Mouse (Mus musculus): ENCODE results near the gene Slfn5. TPM values are rescaled to one million over a fixed set of nuclear protein-coding genes. Genes with fewer than 3 reads are reported as not detected.
"Not testable (repeated sequence)": the region's sequence is repeated elsewhere in the genome, so short reads cannot be mapped to it uniquely, and the experiment has no call there.

The Slfn5 gene
- polyA plus RNA-seq, 1 experiment from 2014 or later: 7.8 TPM

- peak; percentile 41; the same call in 1 of the 2 replicates for ATAC-seq (ENCODE audit: low FRiP score, low TSS enrichment)
- Histone ChIP-seq H3K27ac (ENCODE audit: low read length) (no peak overlapping the region), H3K4me3 (ENCODE audit: low read length) (no peak overlapping the region), H3K36me3 (ENCODE audit: insufficient read depth, low read length) (no peaks in the 10 kb centered on the region), H3K4me1 (ENCODE audit: insufficient read depth, low read length) (no peaks in the 10 kb centered on the region), H3K27me3 (ENCODE audit: insufficient read depth, low read length) (peaks cover 10% of the 10 kb centered on the region), H3K9me3 (ENCODE audit: low read length) (no peaks in the 10 kb centered on the region), H3K4me2 (replicated peaks; ENCODE audit: low read depth, low read length) (peak overlapping the region; percentile 36), H3K9ac (replicated peaks; ENCODE audit: low read length) (no peak overlapping the region)
- 11% methylated on average over 16 of the region's 16 CpGs for WGBS
Observed at GRCm38 (mm10) chr11:82914711-82915352, 36.3 kb upstream of the Slfn5 start.

- no peaks in the 10 kb centered on the region for H3K36me3 ChIP-seq (ENCODE audit: insufficient read depth, low read length)
- no peak overlapping the region for H3K27ac ChIP-seq (ENCODE audit: low read length)
- H3K27me3 ChIP-seq (ENCODE audit: insufficient read depth, low read length): peaks cover 4% of the 10 kb centered on the region; the same call in 1 of the 2 replicates
- H3K9ac ChIP-seq (replicated peaks; ENCODE audit: low read length): no peak overlapping the region
- H3K4me1 ChIP-seq (ENCODE audit: insufficient read depth, low read length): no peaks in the 10 kb centered on the region
- no peak for ATAC-seq (ENCODE audit: low FRiP score, low TSS enrichment)
- no peak overlapping the region for H3K4me3 ChIP-seq (ENCODE audit: low read length)
- 56% methylated on average over 10 of the region's 10 CpGs for WGBS
- H3K9me3 ChIP-seq (ENCODE audit: low read length): no peaks in the 10 kb centered on the region
- H3K4me2 ChIP-seq (replicated peaks; ENCODE audit: low read depth, low read length): no peak overlapping the region
Observed at GRCm38 (mm10) chr11:82920768-82921167, 30.4 kb upstream of the Slfn5 start.

GRCm38 (mm10) chr11:82921691-82922090 lies 29.5 kb upstream of the Slfn5 start:
- WGBS: 64% methylated on average over 4 of the region's 4 CpGs
- H3K27me3 ChIP-seq (ENCODE audit: insufficient read depth, low read length): peaks cover 4% of the 10 kb centered on the region; the same call in 1 of the 2 replicates
- H3K4me1 ChIP-seq (ENCODE audit: insufficient read depth, low read length): no peaks in the 10 kb centered on the region

GRCm38 (mm10) chr11:82923910-82924309 lies 27.2 kb upstream of the Slfn5 start:
- H3K36me3 ChIP-seq (ENCODE audit: insufficient read depth, low read length); H3K9ac ChIP-seq (replicated peaks; ENCODE audit: low read length); H3K9me3 ChIP-seq (ENCODE audit: low read length); H3K4me1 ChIP-seq (ENCODE audit: insufficient read depth, low read length); H3K27ac ChIP-seq (ENCODE audit: low read length); ATAC-seq (ENCODE audit: low FRiP score, low TSS enrichment); H3K4me3 ChIP-seq (ENCODE audit: low read length); H3K4me2 ChIP-seq (replicated peaks; ENCODE audit: low read depth, low read length): not testable (repeated sequence)
- 76% methylated on average over 6 of the region's 6 CpGs for WGBS
- H3K27me3 ChIP-seq (ENCODE audit: insufficient read depth, low read length): peaks cover 18% of the 10 kb centered on the region

More at GRCm38 (mm10) chr11:82921691-82922090, 29.5 kb upstream of the Slfn5 start:
- no peak for ATAC-seq (ENCODE audit: low FRiP score, low TSS enrichment)
- Histone ChIP-seq H3K36me3 (ENCODE audit: insufficient read depth, low read length) (no peaks in the 10 kb centered on the region), H3K4me2 (replicated peaks; ENCODE audit: low read depth, low read length) (no peak overlapping the region), H3K9ac (replicated peaks; ENCODE audit: low read length) (no peak overlapping the region), H3K9me3 (ENCODE audit: low read length) (no peaks in the 10 kb centered on the region), H3K4me3 (ENCODE audit: low read length) (no peak overlapping the region), H3K27ac (ENCODE audit: low read length) (no peak overlapping the region)

- Histone ChIP-seq H3K36me3 (ENCODE audit: insufficient read depth, low read length) (no peaks in the 10 kb centered on the region), H3K27me3 (ENCODE audit: insufficient read depth, low read length) (peaks cover 34% of the 10 kb centered on the region), H3K4me1 (ENCODE audit: insufficient read depth, low read length) (peaks cover 6% of the 10 kb centered on the region), H3K4me2 (replicated peaks; ENCODE audit: low read depth, low read length) (no peak overlapping the region), H3K9ac (replicated peaks; ENCODE audit: low read length) (no peak overlapping the region), H3K4me3 (ENCODE audit: low read length) (no peak overlapping the region), H3K9me3 (ENCODE audit: low read length) (no peaks in the 10 kb centered on the region), H3K27ac (ENCODE audit: low read length) (no peak overlapping the region)
- peak; percentile 54; the same call in 1 of the 2 replicates for ATAC-seq (ENCODE audit: low FRiP score, low TSS enrichment)
- WGBS: 29% methylated on average over 20 of the region's 20 CpGs
Observed at GRCm38 (mm10) chr11:82928897-82929632, 22.1 kb upstream of the Slfn5 start.

GRCm38 (mm10) chr11:82929633-82929950 lies 21.6 kb upstream of the Slfn5 start:
- Histone ChIP-seq H3K9me3 (ENCODE audit: low read length) (no peaks in the 10 kb centered on the region), H3K4me2 (replicated peaks; ENCODE audit: low read depth, low read length) (no peak overlapping the region), H3K27me3 (ENCODE audit: insufficient read depth, low read length) (peaks cover 39% of the 10 kb centered on the region), H3K4me1 (ENCODE audit: insufficient read depth, low read length) (peaks cover 6% of the 10 kb centered on the region), H3K36me3 (ENCODE audit: insufficient read depth, low read length) (no peaks in the 10 kb centered on the region), H3K4me3 (ENCODE audit: low read length) (no peak overlapping the region), H3K9ac (replicated peaks; ENCODE audit: low read length) (no peak overlapping the region), H3K27ac (ENCODE audit: low read length) (no peak overlapping the region)
- no peak for ATAC-seq (ENCODE audit: low FRiP score, low TSS enrichment)
- WGBS: 57% methylated on average over 3 of the region's 3 CpGs

GRCm38 (mm10) chr11:82930391-82930955 lies 20.7 kb upstream of the Slfn5 start:
- peak overlapping the region; percentile 35; the same call in 1 of the 2 replicates for H3K9ac ChIP-seq (replicated peaks; ENCODE audit: low read length)
- not testable (repeated sequence) for ATAC-seq (ENCODE audit: low FRiP score, low TSS enrichment)
- WGBS: under 1% methylated on average over 61 of the region's 85 CpGs

GRCm38 (mm10) chr11:82931161-82931560 lies 20.0 kb upstream of the Slfn5 start:
- H3K4me3 ChIP-seq (ENCODE audit: low read length): peak overlapping the region; percentile 54

More at GRCm38 (mm10) chr11:82930391-82930955, 20.7 kb upstream of the Slfn5 start:
- not testable (repeated sequence) for H3K27ac ChIP-seq (ENCODE audit: low read length); H3K4me1 ChIP-seq (ENCODE audit: insufficient read depth, low read length); H3K9me3 ChIP-seq (ENCODE audit: low read length); H3K36me3 ChIP-seq (ENCODE audit: insufficient read depth, low read length)
- peak overlapping the region; percentile 76 for H3K4me2 ChIP-seq (replicated peaks; ENCODE audit: low read depth, low read length)
- peak overlapping the region; percentile 54 for H3K4me3 ChIP-seq (ENCODE audit: low read length)
- peaks cover 45% of the 10 kb centered on the region for H3K27me3 ChIP-seq (ENCODE audit: insufficient read depth, low read length)

GRCm38 (mm10) chr11:82931671-82932450 lies 19.3 kb upstream of the Slfn5 start:
- H3K27me3 ChIP-seq (ENCODE audit: insufficient read depth, low read length): peaks cover 59% of the 10 kb centered on the region
- peak overlapping the region; percentile 54 for H3K4me3 ChIP-seq (ENCODE audit: low read length)
- H3K4me1 ChIP-seq (ENCODE audit: insufficient read depth, low read length); H3K9me3 ChIP-seq (ENCODE audit: low read length); ATAC-seq (ENCODE audit: low FRiP score, low TSS enrichment); H3K36me3 ChIP-seq (ENCODE audit: insufficient read depth, low read length); H3K27ac ChIP-seq (ENCODE audit: low read length): not testable (repeated sequence)
- H3K9ac ChIP-seq (replicated peaks; ENCODE audit: low read length): peak overlapping the region; percentile 58
- H3K4me2 ChIP-seq (replicated peaks; ENCODE audit: low read depth, low read length): peak overlapping the region; percentile 76
- WGBS: under 1% methylated on average over 56 of the region's 119 CpGs

More at GRCm38 (mm10) chr11:82931161-82931560, 20.0 kb upstream of the Slfn5 start:
- peak overlapping the region; percentile 58 for H3K9ac ChIP-seq (replicated peaks; ENCODE audit: low read length)
- not testable (repeated sequence) for H3K36me3 ChIP-seq (ENCODE audit: insufficient read depth, low read length); H3K27ac ChIP-seq (ENCODE audit: low read length); ATAC-seq (ENCODE audit: low FRiP score, low TSS enrichment); H3K4me1 ChIP-seq (ENCODE audit: insufficient read depth, low read length); H3K9me3 ChIP-seq (ENCODE audit: low read length)
- peak overlapping the region; percentile 76 for H3K4me2 ChIP-seq (replicated peaks; ENCODE audit: low read depth, low read length)
- 1% methylated on average over 31 of the region's 63 CpGs for WGBS
- peaks cover 52% of the 10 kb centered on the region for H3K27me3 ChIP-seq (ENCODE audit: insufficient read depth, low read length)
